In genomic region chr3:38939573-38939972, GRCm38 (mm10) we compare ENCODE assay signal across 17 mouse cellular contexts. TPM values are rescaled to one million over a fixed set of nuclear protein-coding genes. Genes with fewer than 3 reads are reported as not detected.
DNase-seq lines count a peak whose midpoint lies in the region; ATAC-seq lines count a peak whose summit lies in the region.
"Had no signal": no experiment of that assay in that cellular context is flagged by ENCODE, and none has a peak within 500 bp of the region (broad histone marks: within the 10 kb centered on the region; RNA-seq: fewer than 3 reads in every experiment).

No protein-coding gene starts in this region.

- H3K9me3 ChIP-seq in forebrain, embryonic 11.5 days (ENCODE audit: control insufficient read depth, low read length): no peaks in the 10 kb centered on the region
- H3K9me3 ChIP-seq in forebrain, embryonic 13.5 days (replicated peaks): no peaks in the 10 kb centered on the region
- no peaks in the 10 kb centered on the region for H3K9me3 ChIP-seq in kidney, embryonic 15.5 days (replicated peaks)
- H3K9me3 ChIP-seq in heart, embryonic 13.5 days: no peaks in the 10 kb centered on the region
- H3K9me3 ChIP-seq: heart, embryonic 15.5 days; midbrain, embryonic 13.5 days; neural tube, embryonic 13.5 days had no signal

- no peaks in the 10 kb centered on the region; the same call in 1 of the 2 replicates for H3K36me3 ChIP-seq in forebrain, embryonic 11.5 days (ENCODE audit: control insufficient read depth, insufficient read depth, low read length)
- peaks cover 9% of the 10 kb centered on the region; the same call in 1 of the 2 replicates for H3K36me3 ChIP-seq in forebrain, embryonic 13.5 days (ENCODE audit: poor library complexity, severe bottlenecking)
- H3K36me3 ChIP-seq in kidney, embryonic 15.5 days: peaks cover 13% of the 10 kb centered on the region
- H3K36me3 ChIP-seq in heart, embryonic 13.5 days: peaks cover 15% of the 10 kb centered on the region
- H3K36me3 ChIP-seq: heart, embryonic 15.5 days had no signal

- H3K27me3 ChIP-seq in forebrain, embryonic 11.5 days (ENCODE audit: control insufficient read depth, insufficient read depth, low read length): no peaks in the 10 kb centered on the region
- no peaks in the 10 kb centered on the region for H3K27me3 ChIP-seq in forebrain, embryonic 13.5 days
- H3K27me3 ChIP-seq in kidney, embryonic 15.5 days: no peaks in the 10 kb centered on the region
- no peaks in the 10 kb centered on the region for H3K27me3 ChIP-seq in heart, embryonic 13.5 days (replicated peaks)
- H3K27me3 ChIP-seq: heart, embryonic 15.5 days; midbrain, embryonic 13.5 days; neural tube, embryonic 13.5 days; Patski had no signal

- H3K9ac ChIP-seq in forebrain, embryonic 11.5 days (ENCODE audit: low read length): no peak overlapping the region
- no peak overlapping the region for H3K9ac ChIP-seq in forebrain, embryonic 13.5 days
- no peak overlapping the region for H3K9ac ChIP-seq in kidney, embryonic 15.5 days
- no peak overlapping the region for H3K9ac ChIP-seq in heart, embryonic 13.5 days
- H3K9ac ChIP-seq: heart, embryonic 15.5 days; liver, postnatal 0 days; midbrain, embryonic 13.5 days; neural tube, embryonic 13.5 days had no signal

- peaks cover 2% of the 10 kb centered on the region; the same call in 1 of the 2 replicates for H3K4me1 ChIP-seq in forebrain, embryonic 11.5 days (replicated peaks; ENCODE audit: control insufficient read depth, insufficient read depth, low read length)
- peaks cover 29% of the 10 kb centered on the region for H3K4me1 ChIP-seq in forebrain, embryonic 13.5 days
- H3K4me1 ChIP-seq in kidney, embryonic 15.5 days: peaks cover 22% of the 10 kb centered on the region
- peaks cover 55% of the 10 kb centered on the region for H3K4me1 ChIP-seq in heart, embryonic 13.5 days

- H3K27ac ChIP-seq in forebrain, embryonic 11.5 days (ENCODE audit: low read depth, low read length): 0 out of 2 replicates have a peak overlapping the region, but pooled peaks have one; percentile 14
- H3K27ac ChIP-seq in forebrain, embryonic 13.5 days: no peak overlapping the region
- H3K27ac ChIP-seq in kidney, embryonic 15.5 days: no peak overlapping the region
- H3K27ac ChIP-seq in heart, embryonic 13.5 days (replicated peaks): peak overlapping the region; percentile 32
- H3K27ac ChIP-seq: heart, embryonic 15.5 days; midbrain, embryonic 13.5 days; neural tube, embryonic 13.5 days had no signal

- no peak overlapping the region for H3K4me2 ChIP-seq in forebrain, embryonic 11.5 days (ENCODE audit: low read depth, low read length, severe bottlenecking)
- H3K4me2 ChIP-seq in forebrain, embryonic 13.5 days: no peak overlapping the region
- no peak overlapping the region for H3K4me2 ChIP-seq in kidney, embryonic 15.5 days
- no peak overlapping the region for H3K4me2 ChIP-seq in heart, embryonic 13.5 days
- H3K4me2 ChIP-seq: heart, embryonic 15.5 days; midbrain, embryonic 13.5 days; neural tube, embryonic 13.5 days had no signal

- no peak for DNase-seq in forebrain, embryonic 11.5 days (ENCODE audit: low spot score)
- peak; percentile 21 for DNase-seq in kidney, postnatal 10 days
- peak; percentile 61 for DNase-seq in Muller cell, postnatal 12 days (ENCODE audit: inconsistent ontology term)
- no peak for DNase-seq in thymus, adult 18-20 months
- no peak for DNase-seq in thymus, postnatal 4 days
- DNase-seq: cerebellum, adult 9-11 months; kidney, adult 8-10 months; liver, postnatal 0 days; right cerebral cortex, postnatal 25 days; thymus, postnatal 25 days had no signal

- H3K4me3 ChIP-seq in forebrain, embryonic 11.5 days (ENCODE audit: low read depth, low read length): no peak overlapping the region
- no peak overlapping the region for H3K4me3 ChIP-seq in forebrain, embryonic 13.5 days
- no peak overlapping the region for H3K4me3 ChIP-seq in kidney, embryonic 15.5 days (replicated peaks)
- H3K4me3 ChIP-seq in heart, embryonic 13.5 days: no peak overlapping the region
- H3K4me3 ChIP-seq: heart, embryonic 15.5 days; midbrain, embryonic 13.5 days; neural tube, embryonic 13.5 days had no signal

- no peak for ATAC-seq in forebrain, embryonic 11.5 days (replicated peaks; ENCODE audit: low FRiP score)
- ATAC-seq in forebrain, embryonic 13.5 days: no peak; the same call in 1 of the 2 replicates
- no peak for ATAC-seq in kidney, embryonic 15.5 days (replicated peaks; ENCODE audit: low FRiP score)
- ATAC-seq in heart, embryonic 13.5 days (ENCODE audit: extremely low read depth, insufficient number of reproducible peaks, low FRiP score, low TSS enrichment): no peak
- ATAC-seq: liver, postnatal 0 days; midbrain, embryonic 13.5 days; Patski had no signal

- 5% methylated on average over 3 of the region's 3 CpGs for WGBS in forebrain, embryonic 11.5 days
- WGBS in forebrain, embryonic 13.5 days: 8% methylated on average over 3 of the region's 3 CpGs
- 52% methylated on average over 3 of the region's 3 CpGs for WGBS in kidney, embryonic 15.5 days
- 17% methylated on average over 3 of the region's 3 CpGs for WGBS in heart, embryonic 13.5 days

RNA-seq across cellular contexts. Expression of gene Fat4, which starts 52.8 kb away (rescaled TPM):
- polyA plus RNA-seq in forebrain, embryonic 11.5 days (2014; fragmentation: Nextera tagmentation; extraction: Ambion mirVana): 14.0 and 15.2 TPM in 2 replicates
- polyA plus RNA-seq in forebrain, embryonic 13.5 days (2015; fragmentation: Nextera tagmentation; extraction: Ambion mirVana): 9.7 TPM in 2 replicates
- 6.9 and 8.2 TPM in 2 replicates for polyA plus RNA-seq in kidney, embryonic 15.5 days (2015; fragmentation: Nextera tagmentation; extraction: Ambion mirVana)
- 2.8 and 3.1 TPM in 2 replicates for polyA plus RNA-seq in heart, embryonic 13.5 days (2015; fragmentation: Nextera tagmentation; extraction: Ambion mirVana)

Comparison
In these comparisons a context has a peak if more than half of its experiments do, and no peak if none do; other contexts are left out.
1. H3K27ac ChIP-seq: peak in forebrain, embryonic 11.5 days (single experiment) and heart, embryonic 13.5 days (single experiment); none in forebrain, embryonic 13.5 days (single experiment) and kidney, embryonic 15.5 days (single experiment).
2. DNase-seq: peak in kidney, postnatal 10 days (single experiment) and Muller cell, postnatal 12 days (single experiment); none in forebrain, embryonic 11.5 days (single experiment), thymus, adult 18-20 months (0 of 2) and thymus, postnatal 4 days (single experiment).